Mouse (Mus musculus) forebrain, embryonic 11.5 days (tissue): ENCODE measurements at regions not wholly inside any gene's neighbourhood (a gene's known extent, or its start where the extent isn't known, plus 50 kb on each side); places are given as distances from the start of the nearest gene placed in this dataset.

Source experiments
- ATAC-seq: fragments of 200-750 bp; cut with Nextera tagmentation; replicated peaks from 2 replicates; pipeline ENCODE4 v1.8.0; 2017; ENCODE audit warnings: moderate TSS enrichment; ENCODE audit not compliant: low FRiP score
- DNase-seq: peaks from one replicate; pipeline ENCODE4 v3.0.0-alpha.2; 2017; ENCODE audit warnings: low spot score
- H3K27ac ChIP-seq: fragments of 300-500 bp; sonication (generic); 2 replicates; pipeline ENCODE4 v1.5.1; 2014; ENCODE audit warnings: low read depth, low read length
- H3K27me3 ChIP-seq: fragments of 300-500 bp; sonication (generic); 2 replicates; pipeline ENCODE4 v1.6.1; 2014; ENCODE audit warnings: mild to moderate bottlenecking, low read length, mixed read lengths; ENCODE audit not compliant: control insufficient read depth, insufficient read depth
- H3K36me3 ChIP-seq: fragments of 300-500 bp; sonication (generic); 2 replicates; pipeline ENCODE4 v1.6.1; 2014; ENCODE audit warnings: mild to moderate bottlenecking, low read length, moderate library complexity, mixed read lengths; ENCODE audit not compliant: control insufficient read depth, insufficient read depth
- H3K4me1 ChIP-seq: fragments of 300-500 bp; sonication (generic); replicated peaks from 2 replicates; pipeline ENCODE4 v1.6.1; 2014; ENCODE audit warnings: low read length, mixed read lengths; ENCODE audit not compliant: control insufficient read depth, insufficient read depth
- H3K4me2 ChIP-seq: fragments of 300-500 bp; sonication (generic); 2 replicates; pipeline ENCODE4 v1.6.1; 2014; ENCODE audit warnings: low read depth, mild to moderate bottlenecking, low read length, moderate library complexity, mixed read lengths; ENCODE audit not compliant: severe bottlenecking
- H3K4me3 ChIP-seq: fragments of 300-500 bp; sonication (generic); 2 replicates; pipeline ENCODE4 v1.5.1; 2014; ENCODE audit warnings: low read depth, low read length
- H3K9ac ChIP-seq: fragments of 300-500 bp; sonication (generic); 2 replicates; pipeline ENCODE4 v1.6.1; 2014; ENCODE audit warnings: low read length
- H3K9me3 ChIP-seq: fragments of 300-500 bp; sonication (generic); 2 replicates; pipeline ENCODE4 v1.6.1; 2016; ENCODE audit warnings: low read length, mixed read lengths; ENCODE audit not compliant: control insufficient read depth
- WGBS: fragments of 180-500 bp; shearing (Covaris S2); extraction: QIAGEN DNeasy Blood & Tissue Kit; methylation state at CpG from one replicate; pipeline ENCODE4 v1.1.7; 2014; 5-methylcytosine and 5-hydroxymethylcytosine counted together

DNA sequence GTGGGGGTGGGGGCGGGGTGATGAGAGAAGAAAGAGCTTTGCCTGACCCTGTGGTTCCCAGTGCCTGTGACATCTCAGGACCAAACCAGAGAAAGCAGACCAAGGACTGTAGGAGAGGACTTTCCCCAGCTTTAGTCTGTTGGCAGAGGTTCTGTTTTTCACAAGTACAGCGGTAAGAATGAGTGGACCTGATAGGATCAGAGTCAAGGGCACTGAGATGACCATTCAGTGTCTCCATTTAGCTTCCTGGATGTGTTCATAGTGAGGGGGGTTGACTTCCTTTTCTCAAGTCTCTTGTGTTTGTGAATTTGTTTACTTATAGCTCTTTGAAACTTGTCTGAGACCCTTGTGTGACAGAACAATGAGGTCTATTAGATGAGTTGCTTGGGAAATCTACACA is 167.9 kb downstream of the Klf7 start:
- Histone ChIP-seq H3K27ac (no peak overlapping the region), H3K9me3 (no peaks in the 10 kb centered on the region), H3K27me3 (no peaks in the 10 kb centered on the region), H3K4me2 (no peak overlapping the region), H3K36me3 (no peaks in the 10 kb centered on the region), H3K9ac (no peak overlapping the region), H3K4me1 (no peaks in the 10 kb centered on the region; the same call in 1 of the 2 replicates), H3K4me3 (no peak overlapping the region)
- ATAC-seq, result no peak
- 92% methylated on average over 2 of the region's 2 CpGs for WGBS
- DNase-seq, result no peak

DNA sequence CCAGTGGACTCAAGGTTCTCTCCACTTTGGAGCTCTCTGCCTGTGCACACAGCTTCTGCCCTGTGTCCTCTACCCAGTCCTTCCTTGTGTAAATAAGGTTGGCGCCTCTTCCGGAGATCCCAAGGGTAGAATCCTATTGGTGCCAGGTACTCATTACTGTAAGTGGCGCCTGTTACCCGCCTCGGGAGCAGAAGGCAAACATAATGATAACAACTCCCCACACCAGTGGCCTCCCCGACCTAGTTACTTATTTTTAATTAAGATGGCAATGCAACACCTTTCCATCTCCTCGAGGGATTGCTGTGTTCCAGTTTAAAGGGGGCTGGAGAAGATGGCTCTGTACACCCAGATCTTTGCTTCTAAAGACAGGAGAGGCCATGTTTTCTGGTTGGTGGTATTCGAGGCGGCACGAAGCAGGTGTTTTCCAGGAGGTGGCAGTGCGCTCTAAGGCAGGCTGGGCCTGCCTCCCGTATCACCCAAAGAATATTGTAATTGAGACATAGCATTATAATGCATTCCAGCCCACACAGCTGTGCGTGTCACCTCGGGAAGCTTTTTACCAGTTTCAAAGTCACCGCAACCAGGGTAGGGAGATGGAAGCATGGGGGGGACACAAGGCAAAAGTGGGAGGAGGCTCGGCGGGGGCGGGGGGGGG is 168.7 kb downstream of the Klf7 start:
- peak; percentile 63 for DNase-seq
- Histone ChIP-seq H3K4me2 (no peak overlapping the region), H3K9me3 (no peaks in the 10 kb centered on the region), H3K4me1 (no peaks in the 10 kb centered on the region; the same call in 1 of the 2 replicates), H3K27ac (no peak overlapping the region), H3K4me3 (no peak overlapping the region), H3K36me3 (no peaks in the 10 kb centered on the region), H3K9ac (no peak overlapping the region), H3K27me3 (no peaks in the 10 kb centered on the region)
- 0 out of 2 replicates have a peak, but pooled peaks have one; percentile 46 for ATAC-seq
- WGBS, result 68% methylated on average over 18 of the region's 18 CpGs

DNA sequence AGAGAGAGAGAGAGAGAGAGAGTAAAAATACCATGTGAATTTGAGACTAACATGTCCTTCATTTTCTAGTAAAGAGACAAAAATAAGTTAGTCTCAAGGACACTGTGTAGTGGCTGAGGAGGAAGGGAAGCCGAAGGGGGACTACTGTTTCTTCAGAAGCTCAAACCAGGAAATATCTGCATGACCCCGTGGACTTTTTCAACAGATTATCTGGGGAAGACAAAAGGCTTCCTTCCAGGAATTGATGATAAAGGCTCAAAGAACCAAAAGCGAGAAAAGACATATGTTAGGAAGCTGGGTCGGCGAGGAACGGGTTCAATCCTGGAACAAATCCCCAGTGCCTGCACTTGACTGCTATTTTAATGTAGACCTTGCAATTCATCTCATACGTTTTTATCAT is 170.4 kb downstream of the Klf7 start:
- no peak for ATAC-seq
- H3K36me3 ChIP-seq, result no peaks in the 10 kb centered on the region
- WGBS, result 77% methylated on average over 7 of the region's 7 CpGs

DNA sequence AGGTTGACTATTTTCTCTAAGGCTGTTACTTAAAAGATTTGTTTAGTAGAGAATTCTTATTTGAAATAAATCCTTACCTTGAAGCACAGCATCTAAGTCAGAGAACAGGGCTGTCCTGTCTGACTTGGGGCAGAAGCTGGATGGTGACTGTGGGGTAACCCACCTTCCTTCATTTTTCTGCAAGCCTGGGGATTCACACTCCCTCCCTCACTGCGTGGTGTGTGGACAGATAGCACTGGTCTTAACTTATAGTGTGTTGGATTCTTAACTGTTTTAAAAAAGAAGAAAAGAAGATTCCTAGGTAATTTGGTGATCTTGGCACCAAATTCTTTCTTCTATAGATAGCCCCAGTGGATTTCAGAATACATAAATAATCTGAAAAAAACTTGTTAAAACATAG is 174.8 kb downstream of the Klf7 start:
- WGBS, result 75% methylated on average over 1 of the region's 1 CpGs
- no peaks in the 10 kb centered on the region for H3K4me1 ChIP-seq
- H3K27ac ChIP-seq, result no peak overlapping the region
- H3K4me2 ChIP-seq, result no peak overlapping the region
- no peak overlapping the region for H3K9ac ChIP-seq
- H3K36me3 ChIP-seq, result no peaks in the 10 kb centered on the region
- no peaks in the 10 kb centered on the region for H3K9me3 ChIP-seq
- DNase-seq, result no peak
- no peaks in the 10 kb centered on the region for H3K27me3 ChIP-seq
- H3K4me3 ChIP-seq, result no peak overlapping the region
- no peak for ATAC-seq

More for the DNA sequence above, 170.4 kb downstream of the Klf7 start:
- no peaks in the 10 kb centered on the region for H3K27me3 ChIP-seq
- DNase-seq, result no peak
- H3K9ac ChIP-seq, result no peak overlapping the region
- H3K4me1 ChIP-seq, result no peaks in the 10 kb centered on the region; the same call in 1 of the 2 replicates
- H3K27ac ChIP-seq, result no peak overlapping the region
- no peaks in the 10 kb centered on the region for H3K9me3 ChIP-seq
- H3K4me2 ChIP-seq, result no peak overlapping the region
- no peak overlapping the region for H3K4me3 ChIP-seq

DNA sequence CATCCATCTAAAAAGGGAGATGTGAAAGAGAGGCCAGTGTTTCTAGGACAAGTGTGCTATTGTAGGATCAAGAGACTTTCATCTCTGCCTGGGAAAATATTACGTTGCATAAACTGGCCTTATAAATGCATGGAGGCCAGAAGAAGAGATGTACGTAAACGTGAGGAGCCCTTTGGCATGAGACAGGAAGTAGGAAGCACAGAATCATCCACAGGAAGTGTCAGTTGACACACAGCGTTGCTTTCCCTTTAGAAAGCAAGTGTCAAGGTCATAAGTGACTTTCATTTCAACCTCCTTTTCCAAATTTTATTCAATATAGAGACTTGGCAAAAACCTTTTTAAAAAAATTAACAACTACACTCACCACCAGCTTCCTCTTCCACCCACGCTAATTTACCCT is 175.2 kb downstream of the Klf7 start:
- H3K9me3 ChIP-seq, result no peaks in the 10 kb centered on the region
- DNase-seq (no peak), ATAC-seq (no peak)
- H3K4me1 ChIP-seq, result no peaks in the 10 kb centered on the region
- no peaks in the 10 kb centered on the region for H3K27me3 ChIP-seq
- no peak overlapping the region for H3K27ac ChIP-seq
- no peak overlapping the region for H3K9ac ChIP-seq
- no peaks in the 10 kb centered on the region for H3K36me3 ChIP-seq
- no peak overlapping the region for H3K4me3 ChIP-seq
- H3K4me2 ChIP-seq, result no peak overlapping the region
- 85% methylated on average over 5 of the region's 5 CpGs for WGBS

DNA sequence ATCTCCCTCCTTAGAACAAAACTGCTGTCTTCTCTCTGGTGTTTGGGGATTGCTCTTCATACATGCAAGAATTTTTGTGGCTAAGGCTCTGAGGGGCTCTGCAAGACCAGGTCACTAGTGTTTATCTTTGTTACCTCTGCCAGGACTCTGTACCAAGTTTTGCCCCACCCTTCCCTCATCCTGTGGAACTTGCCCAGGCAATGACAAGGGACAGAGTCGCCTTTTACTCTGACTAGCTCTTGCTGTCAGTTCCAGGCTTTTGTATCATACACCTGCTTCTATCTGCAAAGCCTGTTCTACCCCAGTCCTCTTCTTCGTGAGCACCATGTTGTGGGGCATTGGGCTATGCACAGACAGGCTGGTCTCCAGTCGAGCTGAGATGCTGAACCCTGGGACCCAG is 175.7 kb upstream of the 4933402D24Rik start:
- DNase-seq, result no peak
- Histone ChIP-seq H3K4me2 (no peak overlapping the region), H3K27me3 (no peaks in the 10 kb centered on the region), H3K36me3 (no peaks in the 10 kb centered on the region), H3K9ac (no peak overlapping the region), H3K9me3 (no peaks in the 10 kb centered on the region), H3K4me1 (no peaks in the 10 kb centered on the region), H3K27ac (no peak overlapping the region), H3K4me3 (no peak overlapping the region)
- ATAC-seq, result no peak
- WGBS, result 72% methylated on average over 3 of the region's 3 CpGs

DNA sequence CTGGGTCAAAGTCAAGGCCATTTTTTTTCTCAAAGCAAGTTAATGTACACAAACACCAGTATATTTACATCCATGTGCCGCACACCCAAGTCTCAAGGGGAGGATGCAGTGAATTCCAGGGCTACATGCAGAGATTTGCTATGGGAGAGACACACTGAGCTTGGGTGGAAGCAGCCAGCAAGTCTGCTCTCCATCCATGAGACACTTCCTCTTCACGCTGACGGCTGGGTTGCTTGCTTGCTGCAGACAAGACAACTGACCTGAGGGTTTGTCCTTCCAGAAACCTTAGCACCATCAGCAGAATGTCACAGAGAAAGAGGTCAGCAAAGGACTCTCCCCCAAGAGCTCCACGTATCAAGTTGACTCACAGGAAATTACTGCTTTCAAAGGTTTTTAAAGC is 169.3 kb upstream of the 4933402D24Rik start:
- H3K27ac ChIP-seq, result no peak overlapping the region
- H3K9ac ChIP-seq, result no peak overlapping the region
- no peaks in the 10 kb centered on the region for H3K9me3 ChIP-seq
- no peaks in the 10 kb centered on the region for H3K4me1 ChIP-seq
- no peak for ATAC-seq
- DNase-seq, result no peak
- H3K4me2 ChIP-seq, result no peak overlapping the region
- H3K36me3 ChIP-seq, result no peaks in the 10 kb centered on the region
- no peak overlapping the region for H3K4me3 ChIP-seq
- H3K27me3 ChIP-seq, result no peaks in the 10 kb centered on the region
- WGBS, result 86% methylated on average over 4 of the region's 4 CpGs

DNA sequence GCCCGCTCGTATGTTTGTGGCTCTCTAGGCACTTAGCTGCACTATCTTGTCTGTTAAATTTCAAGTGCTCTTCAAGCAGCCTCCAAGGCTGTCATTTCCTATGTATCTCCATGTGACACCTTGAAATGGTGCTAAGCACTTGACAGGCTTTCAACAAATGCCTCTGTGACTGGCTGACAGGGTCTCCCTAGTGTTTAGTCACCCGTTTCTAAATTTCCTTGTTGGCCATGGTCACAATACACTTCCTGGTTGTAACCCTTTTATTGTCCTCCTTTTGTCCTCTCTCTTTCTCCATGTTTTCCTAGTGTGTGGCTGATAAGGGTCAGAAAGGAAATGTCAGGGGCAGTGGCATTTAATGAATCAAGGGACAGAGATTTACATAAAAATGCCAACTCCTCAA is 168.4 kb upstream of the 4933402D24Rik start:
- ATAC-seq (no peak), DNase-seq (no peak)
- Histone ChIP-seq H3K27me3 (no peaks in the 10 kb centered on the region), H3K27ac (no peak overlapping the region), H3K9me3 (no peaks in the 10 kb centered on the region), H3K4me2 (no peak overlapping the region), H3K4me1 (no peaks in the 10 kb centered on the region), H3K9ac (no peak overlapping the region), H3K4me3 (no peak overlapping the region), H3K36me3 (no peaks in the 10 kb centered on the region)
- 58% methylated on average over 3 of the region's 3 CpGs for WGBS

DNA sequence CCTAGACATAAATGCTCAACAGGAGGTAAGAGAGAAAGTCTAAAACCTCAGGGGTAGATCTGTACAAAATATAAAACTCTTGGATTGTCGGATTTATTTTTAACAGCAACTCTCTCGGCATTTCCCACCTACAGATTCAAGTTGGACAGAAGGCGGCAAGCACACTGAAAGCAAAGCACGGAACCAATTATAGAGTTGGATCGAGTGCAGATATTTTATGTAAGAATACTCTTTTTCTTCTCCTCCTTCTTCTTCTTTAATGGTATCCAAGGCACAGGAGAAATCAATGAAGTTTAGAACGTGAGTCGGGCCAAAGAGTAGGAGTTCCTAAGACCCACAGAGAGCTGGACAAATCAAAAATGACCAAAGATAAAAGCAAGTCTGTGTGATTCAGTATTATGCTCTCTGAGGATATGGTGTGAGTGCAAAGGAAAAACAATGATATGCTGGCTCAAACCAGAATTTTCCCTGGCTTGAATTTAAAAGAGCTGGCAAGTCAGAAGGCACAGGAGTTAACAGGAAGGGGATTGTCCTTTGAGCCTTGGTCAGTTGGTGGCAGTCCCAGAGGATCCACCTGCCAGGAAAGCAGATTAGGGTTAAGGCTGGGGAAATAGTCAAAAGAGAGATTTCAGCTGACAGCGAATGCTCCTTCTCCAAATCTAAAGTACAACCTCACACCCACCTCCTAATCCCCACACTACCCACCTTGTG is 165.7 kb upstream of the 4933402D24Rik start:
- H3K27me3 ChIP-seq, result no peaks in the 10 kb centered on the region

More for the DNA sequence above, 165.7 kb upstream of the 4933402D24Rik start:
- Histone ChIP-seq H3K36me3 (no peaks in the 10 kb centered on the region), H3K4me1 (no peaks in the 10 kb centered on the region), H3K4me3 (no peak overlapping the region), H3K9ac (no peak overlapping the region), H3K4me2 (no peak overlapping the region), H3K9me3 (no peaks in the 10 kb centered on the region), H3K27ac (no peak overlapping the region)
- 92% methylated on average over 8 of the region's 8 CpGs for WGBS
- ATAC-seq (no peak), DNase-seq (no peak)
